Comparison of ENCODE assay signal across 22 mouse cellular contexts in genomic region chr10:81636338-81636737, GRCm38 (mm10). TPM values are rescaled to one million over a fixed set of nuclear protein-coding genes. Genes with fewer than 3 reads are reported as not detected.
DNase-seq lines count a peak whose midpoint lies in the region; ATAC-seq lines count a peak whose summit lies in the region.
"Had no signal": no experiment of that assay in that cellular context is flagged by ENCODE, and none has a peak within 500 bp of the region (broad histone marks: within the 10 kb centered on the region; RNA-seq: fewer than 3 reads in every experiment).

No protein-coding gene starts in this region.

- peaks cover 64% of the 10 kb centered on the region for H3K4me1 ChIP-seq in megakaryocyte, embryonic 14.5 days

- peaks cover 1% of the 10 kb centered on the region for H3K27me3 ChIP-seq in megakaryocyte, embryonic 14.5 days (replicated peaks)
- H3K27me3 ChIP-seq: heart, embryonic 13.5 days had no signal

- H3K9me3 ChIP-seq in megakaryocyte, embryonic 14.5 days: no peaks in the 10 kb centered on the region
- H3K9me3 ChIP-seq: embryonic facial prominence, embryonic 12.5 days; forebrain, embryonic 13.5 days; G1E; heart, embryonic 13.5 days; hindbrain, embryonic 12.5 days had no signal

- H3K4me3 ChIP-seq in megakaryocyte, embryonic 14.5 days (replicated peaks): peak overlapping the region; percentile 50
- H3K4me3 ChIP-seq: embryonic facial prominence, embryonic 12.5 days; forebrain, embryonic 13.5 days; heart, embryonic 13.5 days; hindbrain, embryonic 12.5 days had no signal

- ATAC-seq in megakaryocyte, adult 5-6 weeks (ENCODE audit: poor library complexity, severe bottlenecking): no peak
- ATAC-seq: forebrain, embryonic 13.5 days; forebrain, postnatal 0 days; hindbrain, embryonic 16.5 days; inflammation-experienced regulatory T-cells, adult 6 months had no signal

- peak; percentile 86 for DNase-seq in heart, adult 11 months
- DNase-seq in heart, postnatal 4 days: no peak
- peak; percentile 62 for DNase-seq in ES-CJ7 (ENCODE audit: low read depth, low spot score)
- peak; percentile 72 for DNase-seq in ZHBTc4 (ENCODE audit: low read depth, low spot score)
- no peak for DNase-seq in urinary bladder, postnatal 36 days (ENCODE audit: low spot score in 2 of 2)
- DNase-seq: adrenal gland, adult 2 months; adrenal gland, postnatal 25 days; cerebellum, adult 18-20 months; cerebellum, postnatal 14 days; embryo, embryonic 11 days; forebrain, postnatal 0 days; gastrocnemius, postnatal 14 days; heart, postnatal 36 days had no signal

- peaks cover 27% of the 10 kb centered on the region for H3K36me3 ChIP-seq in megakaryocyte, embryonic 14.5 days (replicated peaks; ENCODE audit: low read length)
- H3K36me3 ChIP-seq: embryonic facial prominence, embryonic 12.5 days; heart, embryonic 13.5 days; hindbrain, embryonic 12.5 days had no signal

RNA-seq across cellular contexts. Expression of gene Ankrd24, which starts 8.0 kb away (rescaled TPM):
- total RNA-seq in heart, postnatal 4 days (2021): 10 to 100 TPM; 14.5 to 16.0 TPM
- polyA plus RNA-seq in megakaryocyte, embryonic 14.5 days (2012; ENCODE audit: insufficient read depth, low replicate concordance): 13.7 and 17.3 TPM in 2 replicates
- 1.0 and 1.1 TPM in 2 replicates for total RNA-seq in megakaryocyte, adult 5-6 weeks (2015)
- total RNA-seq in megakaryocyte, adult 5-6 weeks (2017): 1.7 and 1.8 TPM in 2 replicates

RNA-seq across cellular contexts. Expression of gene Sirt6, which starts 8.7 kb away (rescaled TPM):
- 10 to 100 TPM; 16.8 to 17.0 TPM for total RNA-seq in heart, postnatal 4 days (2021)
- 121 and 174 TPM in 2 replicates for polyA plus RNA-seq in megakaryocyte, embryonic 14.5 days (2012; ENCODE audit: insufficient read depth, low replicate concordance)
- total RNA-seq in megakaryocyte, adult 5-6 weeks (2015): 6.3 and 8.0 TPM in 2 replicates
- 2.5 and 6.4 TPM in 2 replicates for total RNA-seq in megakaryocyte, adult 5-6 weeks (2017)

RNA-seq across cellular contexts. Expression of gene Gm10778, which starts 12.5 kb away (rescaled TPM):
- 1 to 10 TPM; 2.9 to 3.5 TPM for total RNA-seq in heart, postnatal 4 days (2021)
- 0.19 TPM in 1 of 2 replicates, not detected in the other for polyA plus RNA-seq in megakaryocyte, embryonic 14.5 days (2012; ENCODE audit: insufficient read depth, low replicate concordance)
- total RNA-seq in megakaryocyte, adult 5-6 weeks (2015): 3.0 and 5.4 TPM in 2 replicates
- total RNA-seq in megakaryocyte, adult 5-6 weeks (2017): 3.4 and 4.9 TPM in 2 replicates

RNA-seq across cellular contexts. Expression of gene BC025920, which starts 30.3 kb away (rescaled TPM):
- total RNA-seq in heart, postnatal 4 days (2021): 1 to 10 TPM; 1.2 to 1.3 TPM
- not detected in 2 replicates for polyA plus RNA-seq in megakaryocyte, embryonic 14.5 days (2012; ENCODE audit: insufficient read depth, low replicate concordance)
- total RNA-seq in megakaryocyte, adult 5-6 weeks (2015): 1.7 and 2.0 TPM in 2 replicates
- 2.3 and 2.4 TPM in 2 replicates for total RNA-seq in megakaryocyte, adult 5-6 weeks (2017)

RNA-seq across cellular contexts. Expression of gene Tle6, which starts 35.5 kb away (rescaled TPM):
- total RNA-seq in heart, postnatal 4 days (2021): 10 to 100 TPM in 1 of 2 experiments, 1 to 10 TPM in 1; 7.2 to 10.6 TPM
- 69.5 and 166 TPM in 2 replicates for polyA plus RNA-seq in megakaryocyte, embryonic 14.5 days (2012; ENCODE audit: insufficient read depth, low replicate concordance)
- 1.9 and 8.9 TPM in 2 replicates for total RNA-seq in megakaryocyte, adult 5-6 weeks (2015)
- total RNA-seq in megakaryocyte, adult 5-6 weeks (2017): 6.5 and 11.4 TPM in 2 replicates

Comparison
In these comparisons a context has a peak if more than half of its experiments do, and no peak if none do; other contexts are left out.
1. DNase-seq: peak in heart, adult 11 months (single experiment), ES-CJ7 (single experiment) and ZHBTc4 (single experiment); none in heart, postnatal 4 days (single experiment) and urinary bladder, postnatal 36 days (0 of 2).
2. RNA of gene Ankrd24, which starts 8.0 kb away (total RNA-seq): 14.5 to 16.0 TPM in heart, postnatal 4 days; 1.0 to 1.8 TPM in megakaryocyte, adult 5-6 weeks; every median in the first group is over 4 times any median in the second.